33 mouse cellular contexts compared by ENCODE assay signal in genomic region chr9:14116097-14116840, GRCm38 (mm10).
"Had no signal": no experiment of that assay in that cellular context is flagged by ENCODE, and none has a peak within 500 bp of the region (broad histone marks: within the 10 kb centered on the region; RNA-seq: fewer than 3 reads in every experiment).

No protein-coding gene starts in this region.

- H3K36me3 ChIP-seq: heart, embryonic 10.5 days; heart, embryonic 12.5 days; heart, embryonic 13.5 days; heart, embryonic 15.5 days; hindbrain, embryonic 10.5 days; hindbrain, embryonic 12.5 days; hindbrain, embryonic 13.5 days; hindbrain, embryonic 15.5 days; kidney, embryonic 15.5 days had no signal

- H3K9me3 ChIP-seq: heart, embryonic 10.5 days; heart, embryonic 12.5 days; heart, embryonic 13.5 days; heart, embryonic 15.5 days; hindbrain, embryonic 10.5 days; hindbrain, embryonic 12.5 days; hindbrain, embryonic 13.5 days; hindbrain, embryonic 15.5 days; kidney, embryonic 15.5 days had no signal

- H3K4me3 ChIP-seq: heart, embryonic 10.5 days; heart, embryonic 12.5 days; heart, embryonic 13.5 days; heart, embryonic 15.5 days; hindbrain, embryonic 10.5 days; hindbrain, embryonic 12.5 days; hindbrain, embryonic 13.5 days; hindbrain, embryonic 15.5 days; kidney, embryonic 15.5 days; layer of hippocampus, adult 2 months; left cerebral cortex, adult 2 months had no signal

- H3K9ac ChIP-seq: heart, embryonic 12.5 days; heart, embryonic 13.5 days; heart, embryonic 15.5 days; hindbrain, embryonic 12.5 days; hindbrain, embryonic 13.5 days; hindbrain, embryonic 14.5 days; hindbrain, embryonic 15.5 days; kidney, embryonic 15.5 days had no signal

- H3K27ac ChIP-seq: heart, embryonic 10.5 days; heart, embryonic 13.5 days; heart, embryonic 15.5 days; hindbrain, embryonic 10.5 days; hindbrain, embryonic 12.5 days; hindbrain, embryonic 13.5 days; hindbrain, embryonic 14.5 days; hindbrain, embryonic 15.5 days; hindbrain, postnatal 0 days; kidney, embryonic 15.5 days; kidney, postnatal 0 days; layer of hippocampus, adult 2 months; left cerebral cortex, adult 2 months had no signal

- H3K4me1 ChIP-seq: heart, embryonic 10.5 days; heart, embryonic 12.5 days; heart, embryonic 13.5 days; heart, embryonic 15.5 days; hindbrain, embryonic 13.5 days; hindbrain, embryonic 15.5 days; kidney, embryonic 15.5 days had no signal

- ATAC-seq: hindbrain, embryonic 16.5 days; hindbrain, postnatal 0 days; inflammation-experienced regulatory T-cells, adult 6 months had no signal

- H3K4me2 ChIP-seq: heart, embryonic 11.5 days; heart, embryonic 12.5 days; heart, embryonic 13.5 days; heart, embryonic 15.5 days; hindbrain, embryonic 12.5 days; hindbrain, embryonic 13.5 days; hindbrain, embryonic 14.5 days; hindbrain, embryonic 15.5 days; kidney, embryonic 15.5 days had no signal

- DNase-seq: heart, postnatal 10 days; heart, postnatal 14 days; heart, postnatal 36 days; heart, postnatal 4 days; kidney, adult 11 months; kidney, adult 18-20 months; kidney, adult 2 months; kidney, adult 8-10 months; kidney, adult 9 months; kidney, postnatal 10 days; kidney, postnatal 14 days; kidney, postnatal 25 days; kidney, postnatal 36 days; kidney, postnatal 4 days; layer of hippocampus, adult 9-11 months; layer of hippocampus, postnatal 36 days had no signal

- H3K27me3 ChIP-seq: heart, embryonic 12.5 days; heart, embryonic 13.5 days; heart, embryonic 15.5 days; hindbrain, embryonic 12.5 days; hindbrain, embryonic 13.5 days; hindbrain, embryonic 15.5 days; kidney, embryonic 15.5 days had no signal
